ENCODE assay signal across 16 mouse cellular contexts in the genomic region with DNA sequence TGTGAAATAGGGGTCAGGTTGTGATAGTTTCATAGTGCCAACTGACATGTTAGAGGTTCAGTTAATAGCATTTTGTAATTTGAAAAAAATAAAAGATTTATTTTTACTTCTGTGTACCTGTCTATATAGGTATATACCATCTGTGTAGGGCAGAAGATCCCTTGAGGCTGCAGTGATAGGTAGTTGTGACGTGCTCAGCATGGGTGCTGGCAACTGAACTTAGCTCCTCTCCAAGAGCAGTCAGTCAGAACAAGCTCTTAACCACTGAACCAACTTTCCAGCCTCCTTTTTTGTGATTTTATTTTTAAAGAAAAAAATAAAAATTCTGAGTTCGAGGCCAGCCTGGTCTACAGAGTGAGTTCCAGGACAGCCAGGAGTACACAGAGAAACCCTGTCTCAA.
"Had no signal": no experiment of that assay in that cellular context is flagged by ENCODE, and none has a peak within 500 bp of the region (broad histone marks: within the 10 kb centered on the region; RNA-seq: fewer than 3 reads in every experiment).

No protein-coding gene starts in this region.

- DNase-seq: heart, postnatal 10 days; heart, postnatal 14 days; heart, postnatal 36 days; heart, postnatal 4 days; kidney, adult 11 months; kidney, adult 18-20 months; kidney, adult 2 months; kidney, adult 8-10 months; kidney, adult 9 months; kidney, postnatal 10 days; kidney, postnatal 14 days; kidney, postnatal 25 days; kidney, postnatal 36 days; kidney, postnatal 4 days; layer of hippocampus, adult 9-11 months; layer of hippocampus, postnatal 36 days had no signal
